Mouse (Mus musculus): ENCODE results near the gene Gm21188.
"Not testable (repeated sequence)": the region's sequence is repeated elsewhere in the genome, so short reads cannot be mapped to it uniquely, and the experiment has no call there.

DNA sequence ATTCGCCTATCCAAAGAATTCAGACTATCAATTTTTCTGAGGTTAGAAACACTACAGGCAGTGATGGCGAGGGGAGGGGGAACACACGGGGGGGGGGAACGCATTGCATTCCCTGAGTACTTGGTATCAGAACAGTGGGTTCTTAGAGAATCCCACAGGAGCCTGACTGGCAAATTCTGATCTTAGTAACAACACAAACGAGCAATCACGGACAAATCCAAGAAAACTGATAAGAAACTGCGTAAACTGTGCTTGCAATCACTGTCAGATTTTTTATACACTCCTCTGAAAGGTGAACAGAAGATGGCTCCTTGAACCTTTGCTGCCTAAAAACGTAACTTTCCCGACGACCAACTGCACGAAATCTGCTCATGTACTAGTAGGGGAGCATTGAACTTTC, 24.6 kb downstream of the Gm21188 start:
- not testable (repeated sequence) for TF ChIP-seq CTCF, POLR2A (IDR thresholded peaks at IDR 0.05; ENCODE audit: insufficient read depth, low read depth, low read length)

All from olfactory bulb, adult 2 months (tissue).